Mouse (Mus musculus) right cerebral cortex, postnatal 4 days (tissue): ENCODE measurements around the gene Gpc1.

Source experiments
- DNase-seq: peaks from one replicate; pipeline ENCODE4 v3.0.0-alpha.2; 2022

Gpc1 gene

DNA sequence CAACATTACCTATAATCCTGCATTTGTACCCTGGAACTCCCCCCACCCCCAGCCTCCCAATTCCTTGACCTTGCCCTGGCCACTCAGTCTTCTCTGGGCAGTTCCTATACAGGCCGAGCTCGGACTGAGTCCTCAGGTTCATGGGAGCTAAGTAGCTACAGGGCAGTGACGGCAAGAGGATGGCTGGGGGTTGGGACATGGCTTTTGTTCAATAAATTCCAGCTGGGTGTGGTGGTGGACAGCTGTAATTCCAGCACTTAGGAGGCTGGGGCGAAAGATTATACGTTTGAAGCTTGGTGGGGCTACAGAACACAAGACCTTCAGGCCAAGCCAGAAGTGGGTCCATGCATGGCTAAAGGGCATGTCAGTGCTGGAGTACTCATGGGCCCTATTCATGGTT, 48.7 kb downstream of the Gpc1 start:
- DNase-seq: no peak

DNA sequence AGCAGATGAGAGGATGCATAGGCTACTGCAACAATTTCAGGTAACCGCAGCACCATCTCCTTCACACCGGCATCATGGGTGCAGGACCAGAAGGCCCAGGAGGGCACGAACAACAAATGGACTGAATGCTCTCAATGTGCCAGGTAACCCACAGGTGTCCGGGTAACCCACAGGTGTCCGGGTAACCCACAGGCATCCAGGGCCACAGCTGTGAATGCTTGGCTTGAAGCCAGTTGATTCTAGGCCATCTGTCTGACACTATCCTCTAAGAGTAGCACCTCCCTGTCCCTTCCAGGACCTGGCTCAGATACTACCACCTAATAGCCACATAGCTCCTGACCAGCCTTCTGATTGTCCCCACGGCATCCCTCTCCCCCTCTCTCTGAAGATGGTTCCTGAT, 50.5 kb downstream of the Gpc1 start:
- DNase-seq: no peak

DNA sequence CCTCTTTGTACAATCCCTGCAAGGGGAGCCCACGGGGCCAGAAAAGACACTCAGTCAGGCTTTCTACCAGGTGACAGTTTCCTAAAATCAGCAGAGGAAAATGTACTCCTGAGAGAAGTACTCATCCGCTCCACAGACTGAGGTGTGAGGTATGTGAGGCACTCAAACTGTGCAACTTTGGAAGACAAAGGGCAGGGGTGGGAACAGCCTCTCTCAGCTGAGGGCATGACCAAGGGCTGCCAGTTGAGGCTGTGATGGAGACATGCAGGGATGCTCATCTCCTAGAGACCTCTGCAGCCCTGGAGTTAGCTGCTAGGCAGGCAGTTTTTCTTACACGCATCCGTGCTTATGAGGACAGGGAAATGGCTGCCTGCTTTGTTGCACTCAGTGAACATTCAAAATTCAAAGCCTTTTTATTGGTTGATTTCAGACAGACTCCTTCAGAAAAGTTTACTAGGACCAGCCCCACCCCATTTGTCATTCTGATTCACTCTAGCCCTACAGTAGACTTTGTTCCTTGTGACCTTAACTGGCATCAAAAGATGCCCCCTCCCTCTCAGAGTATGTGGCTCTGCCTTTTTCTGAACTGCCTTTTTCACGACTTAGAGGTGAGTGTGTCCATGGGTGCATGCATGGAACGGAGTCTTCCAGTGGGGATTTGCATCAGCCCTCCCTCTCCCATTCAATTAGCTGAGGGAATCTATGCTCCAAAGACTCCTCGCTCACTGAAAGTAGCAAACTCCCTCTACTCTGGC, 57.6 kb downstream of the Gpc1 start:
- DNase-seq: no peak

DNA sequence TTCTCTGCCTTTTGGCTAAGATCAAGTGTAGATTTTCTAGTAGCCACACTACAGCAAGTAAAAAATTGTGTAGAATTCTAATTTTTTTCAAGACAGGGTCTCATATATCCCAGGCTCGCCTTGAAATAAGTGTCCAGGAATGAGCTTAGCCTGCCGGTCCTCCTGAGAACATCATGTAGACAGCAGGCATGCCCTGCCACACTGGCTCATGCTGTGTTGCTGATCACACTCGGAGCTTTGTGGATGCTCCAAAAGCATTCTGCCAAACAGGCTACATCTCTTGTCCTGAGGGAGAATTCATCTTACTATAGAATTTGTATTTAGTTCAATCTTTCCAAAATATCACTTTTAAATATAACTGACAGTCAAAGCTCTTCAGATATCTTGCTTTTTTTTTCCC, 61.3 kb downstream of the Gpc1 start:
- no peak for DNase-seq

DNA sequence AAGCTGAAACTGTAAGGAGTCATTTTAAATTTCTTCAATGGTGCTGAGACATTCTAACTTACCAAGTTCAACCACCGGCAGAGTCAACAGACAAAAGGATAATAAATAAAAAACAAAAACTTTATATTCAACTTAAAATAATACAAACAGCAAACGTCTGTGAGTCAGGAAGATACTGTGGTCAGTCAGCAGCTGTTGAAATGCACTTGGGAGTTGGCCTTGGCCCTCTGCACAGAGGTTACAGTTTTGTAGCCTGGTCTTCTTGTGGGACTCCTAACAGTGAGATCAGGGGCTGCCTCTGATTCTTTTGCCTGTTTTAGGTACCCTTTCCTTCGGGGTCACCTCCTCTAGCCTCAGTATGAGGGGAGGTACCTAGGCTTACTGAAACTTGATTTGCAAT, 62.5 kb downstream of the Gpc1 start:
- no peak for DNase-seq

DNA sequence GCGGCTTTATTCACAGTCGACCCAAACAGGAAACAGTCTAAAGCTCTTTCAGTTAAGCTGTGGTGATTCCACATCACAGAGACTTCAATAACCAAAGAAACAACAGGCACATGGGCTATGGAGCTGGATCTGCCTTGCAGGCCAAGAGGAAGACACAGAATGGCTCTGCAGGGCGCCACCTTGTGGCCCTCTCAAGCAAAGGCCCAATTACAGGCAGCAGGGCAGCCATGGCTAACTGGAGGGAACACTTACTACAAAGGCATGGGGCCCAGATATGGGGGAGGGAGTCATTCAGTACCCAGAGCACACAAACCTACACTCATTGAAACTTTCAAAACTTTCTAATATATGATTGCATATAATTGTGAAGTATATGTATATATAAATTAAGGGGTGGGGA, 63.6 kb downstream of the Gpc1 start:
- peak; percentile 79 for DNase-seq

DNA sequence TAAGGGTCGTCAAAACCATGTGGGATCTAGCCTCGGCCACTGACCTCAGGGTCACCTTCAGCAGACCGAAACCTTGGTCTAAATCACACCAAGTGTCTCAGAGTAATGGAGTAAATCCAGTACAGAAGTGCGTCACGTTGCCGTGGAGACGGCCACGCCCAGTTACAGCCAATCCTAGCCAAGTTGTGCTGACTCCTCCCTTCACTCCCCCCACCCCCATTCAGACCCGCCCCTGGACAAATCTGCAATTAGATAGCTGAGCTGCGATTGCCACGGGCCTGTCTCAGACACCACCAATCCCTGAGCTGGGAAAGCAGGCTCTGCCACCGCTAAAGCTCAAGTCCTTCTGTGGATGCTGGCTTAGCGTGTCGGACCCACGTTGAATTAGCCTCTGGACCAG, 71.3 kb downstream of the Gpc1 start, which contains the start of gene Ankmy1:
TSS of gene Ankmy1 (minus strand) at position 121 of the 400 bp plus-strand sequence.
- DNase-seq: peak; percentile 68

DNA sequence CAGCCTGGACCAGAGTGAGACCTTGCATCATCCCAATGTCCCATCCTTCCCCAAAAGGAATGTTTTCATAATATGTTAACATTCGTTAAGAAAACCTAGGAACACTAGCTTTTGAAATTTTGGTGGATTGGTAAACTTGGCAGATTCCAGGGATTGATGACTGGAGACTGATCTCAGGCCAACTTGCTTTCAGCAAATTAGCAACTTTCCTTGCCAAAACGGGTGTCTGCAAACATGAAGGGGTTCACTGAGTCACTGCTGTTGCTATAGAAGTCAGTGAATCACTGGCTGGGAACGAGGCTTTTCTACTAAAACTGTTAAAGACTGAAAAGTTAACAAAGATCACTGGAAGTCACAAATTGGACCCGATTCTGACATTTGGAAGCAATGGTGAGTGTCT, 72.2 kb downstream of the Gpc1 start:
- no peak for DNase-seq

DNA sequence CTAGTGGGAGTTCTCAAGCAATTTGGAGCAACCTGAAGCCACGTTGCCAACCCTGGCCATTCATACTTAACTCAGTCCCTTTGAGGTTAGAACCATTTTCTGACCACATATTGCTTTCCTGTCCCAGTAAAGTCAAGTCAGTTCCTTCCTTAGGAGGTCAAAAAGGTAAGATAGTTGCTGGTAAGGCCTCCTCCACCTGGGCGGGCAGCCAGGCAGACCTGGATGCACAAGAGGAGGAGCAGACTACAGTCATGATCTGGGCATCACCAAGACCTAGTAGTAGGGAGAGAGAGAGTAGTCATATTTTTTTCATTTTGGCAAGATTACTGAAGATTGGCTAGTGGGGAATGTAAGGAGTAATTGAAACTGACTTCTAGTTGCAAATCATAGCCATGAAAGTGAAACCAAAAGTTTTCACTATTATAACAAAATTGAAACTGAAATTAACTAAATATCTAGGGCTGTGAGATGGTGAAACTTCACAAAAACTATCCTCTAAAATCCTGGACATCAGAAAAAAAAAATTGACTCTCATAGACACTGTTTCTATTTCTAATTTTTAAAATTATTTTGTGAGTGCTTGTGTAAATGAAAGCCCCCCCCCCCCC, 74.4 kb downstream of the Gpc1 start:
- DNase-seq: no peak

DNA sequence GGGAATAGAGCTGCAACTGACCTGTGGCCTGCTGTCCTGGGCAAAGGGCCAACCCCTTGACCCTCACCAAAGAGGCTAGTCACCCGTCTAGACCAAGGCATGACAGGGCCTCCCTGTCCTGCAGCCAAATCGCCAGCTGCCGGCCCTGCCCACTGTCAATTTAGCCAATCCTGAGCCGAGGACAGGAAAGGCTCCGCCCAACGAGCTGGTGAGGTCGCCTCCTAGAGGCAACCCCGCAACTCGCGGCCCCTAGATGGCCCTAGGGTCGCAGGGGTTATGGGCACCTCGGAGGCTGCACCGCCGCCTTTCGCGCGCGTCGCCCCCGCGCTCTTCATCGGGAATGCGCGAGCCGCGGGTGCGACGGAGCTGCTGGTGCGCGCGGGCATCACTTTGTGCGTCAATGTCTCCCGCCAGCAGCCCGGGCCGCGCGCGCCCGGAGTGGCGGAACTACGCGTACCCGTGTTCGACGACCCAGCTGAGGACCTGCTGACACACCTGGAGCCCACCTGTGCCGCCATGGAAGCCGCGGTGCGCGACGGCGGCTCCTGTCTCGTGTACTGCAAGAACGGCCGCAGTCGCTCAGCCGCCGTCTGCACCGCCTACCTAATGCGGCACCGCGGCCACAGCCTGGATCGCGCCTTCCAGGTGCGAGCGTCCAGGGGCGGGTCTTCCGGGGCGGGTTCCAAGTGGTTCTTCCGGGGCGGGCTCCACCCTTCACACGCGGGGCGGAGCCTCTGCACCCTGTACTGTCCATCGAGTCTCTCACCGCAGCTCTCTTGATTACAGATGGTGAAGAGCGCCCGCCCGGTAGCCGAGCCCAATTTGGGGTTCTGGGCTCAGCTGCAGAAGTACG, 75.6 kb downstream of the Gpc1 start, which contains the start of gene Dusp28:
TSS of gene Dusp28 (plus strand) at position 203 of the 853 bp plus-strand sequence.
- peak; percentile 81 for DNase-seq

DNA sequence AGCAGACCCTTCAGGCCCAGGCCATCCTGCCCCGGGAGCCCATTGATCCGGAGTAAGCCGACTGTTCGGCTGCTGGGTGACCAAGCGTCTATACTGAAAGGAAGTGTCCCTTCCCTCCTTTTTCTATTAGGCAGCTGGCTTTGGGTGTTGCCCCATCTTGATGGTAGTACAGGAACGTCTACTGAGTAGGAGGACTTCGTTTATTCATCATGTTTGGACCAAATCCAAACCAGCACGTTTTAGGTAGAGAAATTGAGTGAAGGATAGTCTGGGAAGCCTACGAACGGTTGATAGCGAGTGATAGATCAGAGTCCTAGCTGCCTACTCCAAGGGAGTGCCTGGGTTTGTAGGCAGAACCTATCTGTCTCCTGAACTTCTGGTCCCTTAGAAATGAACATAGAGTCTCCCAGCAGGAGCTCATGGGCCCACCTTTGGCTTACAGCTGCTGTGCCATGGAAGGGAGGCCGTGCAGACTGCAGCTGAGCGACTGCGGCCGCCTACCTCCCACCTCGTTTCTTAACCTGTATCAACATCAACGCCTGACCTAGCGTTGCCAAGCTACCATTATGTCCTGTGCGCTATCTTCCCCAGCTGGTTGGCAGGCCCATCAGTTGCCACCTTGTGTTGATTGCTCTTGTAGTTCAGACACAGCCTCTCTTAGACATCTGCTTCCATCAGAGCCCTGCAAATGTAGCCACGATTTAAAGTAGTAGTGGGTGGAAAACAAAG, 76.4 kb downstream of the Gpc1 start:
- DNase-seq: no peak

DNA sequence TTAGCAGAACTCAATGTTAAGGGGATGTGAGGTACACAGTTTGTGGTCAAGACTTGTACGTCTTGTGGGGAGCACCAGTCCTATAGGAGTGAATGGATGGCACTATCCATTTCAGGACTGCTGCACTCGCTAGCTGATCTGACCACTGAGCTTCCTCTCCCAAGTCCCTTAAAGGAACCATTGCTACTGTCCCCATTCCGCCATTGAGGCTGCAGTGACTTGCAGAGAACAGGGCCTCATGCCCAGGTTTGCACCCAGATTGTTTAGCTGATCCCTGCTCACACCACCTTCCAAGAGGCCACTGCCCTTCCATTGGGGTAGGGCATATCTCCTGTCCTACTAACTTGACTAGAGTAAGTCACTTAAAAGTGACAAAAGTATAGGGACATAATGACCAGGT, 77.2 kb downstream of the Gpc1 start:
- no peak for DNase-seq

DNA sequence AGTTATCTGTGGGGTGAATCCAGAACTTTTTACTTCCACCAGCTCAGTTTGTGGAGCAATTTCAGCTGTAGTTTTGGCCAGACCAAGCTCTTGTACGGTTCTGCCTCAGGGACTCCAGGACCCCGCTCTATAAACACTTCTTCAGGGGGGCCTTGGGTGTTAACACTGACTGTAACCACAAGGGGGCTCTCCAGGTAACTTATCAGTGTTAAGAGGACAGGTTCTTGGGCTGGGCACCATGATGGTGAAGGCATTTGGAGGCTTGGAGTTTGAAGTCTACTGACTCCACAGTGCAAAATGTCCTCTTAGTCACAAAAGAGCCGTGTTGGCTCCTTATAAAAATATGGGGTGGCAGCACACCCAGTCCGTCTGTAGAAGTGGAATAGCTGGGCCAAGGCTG, 77.6 kb downstream of the Gpc1 start:
- no peak for DNase-seq
